Mouse (Mus musculus): Measurements from ENCODE around the gene Glb1l.

The Glb1l gene

DNA sequence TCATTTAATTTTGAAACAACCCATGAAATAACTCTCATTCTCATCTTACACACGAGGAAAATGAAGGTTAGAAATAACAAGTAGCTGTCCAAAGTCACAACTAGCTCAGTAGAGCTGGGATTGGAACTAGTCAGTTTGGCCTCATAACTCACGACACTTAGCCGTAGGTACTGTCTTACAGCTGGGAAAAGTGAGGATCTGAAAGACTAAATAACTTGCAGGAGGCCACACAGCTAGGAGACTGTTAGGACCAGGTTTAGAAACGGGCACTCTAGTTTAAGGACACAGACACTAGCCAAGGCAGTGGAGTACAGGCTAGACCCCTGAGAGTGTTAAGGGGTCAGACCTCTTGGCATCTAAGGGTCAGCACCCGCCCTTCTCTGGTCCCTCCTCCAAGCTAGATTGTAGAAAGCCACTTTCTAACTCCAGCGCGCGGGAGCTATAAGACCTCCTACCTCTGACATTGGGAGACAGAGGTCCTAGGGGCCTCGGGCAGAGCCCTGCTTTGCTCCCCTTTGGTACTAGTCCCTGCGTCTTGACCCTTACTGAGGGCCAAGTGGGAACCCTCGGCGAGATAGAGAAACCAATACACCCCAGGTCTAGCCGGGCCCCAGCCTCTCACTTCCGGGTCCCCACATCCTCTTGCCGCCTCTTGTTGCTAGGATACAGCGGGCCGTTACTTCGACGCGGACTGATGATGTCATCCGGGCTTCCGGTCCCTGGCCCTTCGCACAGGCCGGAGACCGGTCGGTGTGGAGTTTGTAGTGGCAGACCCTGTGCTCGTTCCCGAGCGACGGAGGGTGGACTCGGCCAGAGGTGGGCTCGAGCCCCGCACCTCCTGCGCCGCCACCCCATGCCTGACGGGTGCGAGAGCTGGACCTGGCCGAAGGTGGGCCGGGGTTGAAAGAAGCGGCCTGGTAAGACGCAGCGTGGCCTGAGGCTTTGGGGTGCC, at the start of gene Glb1l, which contains the start of gene Stk16:
TSS of gene Glb1l (minus strand) at position 678 of the 952 bp plus-strand sequence.
TSS of gene Stk16 (plus strand) at position 703 of the 952 bp plus-strand sequence.
- peak; percentile 96 for DNase-seq

GRCm38 (mm10) chr1:75255516-75256046, 45.0 kb upstream of the Glb1l start:
- peak; percentile 72 for DNase-seq

GRCm38 (mm10) chr1:75254625-75255013, 44.0 kb upstream of the Glb1l start:
- DNase-seq: no peak

GRCm38 (mm10) chr1:75253849-75254624, 43.4 kb upstream of the Glb1l start:
- DNase-seq: peak; percentile 94

DNA sequence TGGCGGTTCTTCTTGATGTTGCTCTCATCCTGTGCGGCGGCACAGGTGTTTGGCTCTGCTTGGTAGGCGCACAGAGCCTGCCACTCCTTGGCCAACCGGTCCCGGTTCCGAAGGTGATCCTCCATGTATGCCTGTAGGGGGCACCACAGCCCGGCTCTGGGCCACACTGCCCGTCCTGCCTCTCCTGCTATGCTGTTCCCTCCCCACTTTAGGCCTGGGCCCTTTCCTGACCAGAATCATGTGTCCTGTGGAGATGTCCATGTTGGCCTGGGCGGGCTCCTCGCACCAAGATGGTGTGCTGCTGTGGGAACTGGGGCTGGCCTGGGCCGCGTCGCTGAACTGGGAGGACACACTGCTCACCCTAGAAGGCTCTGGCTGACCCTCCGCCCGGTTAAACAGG, 42.4 kb upstream of the Glb1l start:
- peak; percentile 29 for DNase-seq

DNA sequence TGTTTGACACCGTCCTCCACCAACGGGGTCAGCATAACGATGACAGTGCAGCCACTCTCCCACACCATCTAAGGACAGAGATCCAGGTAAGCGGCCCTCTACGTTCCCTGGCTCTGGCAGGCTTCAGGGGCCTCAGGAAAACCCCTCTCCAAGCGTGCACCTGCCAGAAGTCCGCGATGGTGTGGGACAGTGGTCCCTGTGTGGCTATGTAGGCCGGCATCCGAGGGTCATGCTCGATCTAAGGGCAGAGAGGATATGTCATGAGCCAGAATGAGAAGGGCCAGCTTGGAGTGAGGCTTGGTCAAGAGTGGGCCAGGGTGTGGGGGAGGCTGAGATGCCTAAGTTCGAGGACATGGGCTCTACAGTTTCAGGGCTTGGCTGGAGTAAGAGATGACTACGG, 41.7 kb upstream of the Glb1l start:
- DNase-seq: peak; percentile 11

GRCm38 (mm10) chr1:75251112-75251970, 40.7 kb upstream of the Glb1l start:
- peak; percentile 89 for DNase-seq

DNA sequence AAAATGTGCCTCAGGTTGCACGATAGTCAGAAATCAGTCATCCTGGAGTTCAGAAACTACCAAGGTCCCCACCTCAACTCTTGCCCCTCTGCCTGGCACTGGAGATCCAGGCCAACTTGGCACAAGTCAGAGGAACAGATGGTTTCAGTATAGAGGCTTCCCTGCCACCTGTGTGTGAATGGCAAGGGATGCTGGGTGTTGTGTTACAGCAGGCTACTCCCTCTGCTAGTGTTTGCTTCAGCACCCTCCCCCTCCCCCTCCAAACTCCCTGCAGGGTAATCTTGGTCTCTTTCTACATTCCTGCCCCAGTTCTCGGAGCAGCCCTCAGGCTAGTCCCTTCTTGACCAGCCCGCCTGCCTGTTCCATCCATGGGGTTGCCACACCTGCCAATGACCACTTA, 39.9 kb upstream of the Glb1l start:
- peak; percentile 13 for DNase-seq

GRCm38 (mm10) chr1:75248041-75248772, 37.6 kb upstream of the Glb1l start:
- no peak for DNase-seq

DNA sequence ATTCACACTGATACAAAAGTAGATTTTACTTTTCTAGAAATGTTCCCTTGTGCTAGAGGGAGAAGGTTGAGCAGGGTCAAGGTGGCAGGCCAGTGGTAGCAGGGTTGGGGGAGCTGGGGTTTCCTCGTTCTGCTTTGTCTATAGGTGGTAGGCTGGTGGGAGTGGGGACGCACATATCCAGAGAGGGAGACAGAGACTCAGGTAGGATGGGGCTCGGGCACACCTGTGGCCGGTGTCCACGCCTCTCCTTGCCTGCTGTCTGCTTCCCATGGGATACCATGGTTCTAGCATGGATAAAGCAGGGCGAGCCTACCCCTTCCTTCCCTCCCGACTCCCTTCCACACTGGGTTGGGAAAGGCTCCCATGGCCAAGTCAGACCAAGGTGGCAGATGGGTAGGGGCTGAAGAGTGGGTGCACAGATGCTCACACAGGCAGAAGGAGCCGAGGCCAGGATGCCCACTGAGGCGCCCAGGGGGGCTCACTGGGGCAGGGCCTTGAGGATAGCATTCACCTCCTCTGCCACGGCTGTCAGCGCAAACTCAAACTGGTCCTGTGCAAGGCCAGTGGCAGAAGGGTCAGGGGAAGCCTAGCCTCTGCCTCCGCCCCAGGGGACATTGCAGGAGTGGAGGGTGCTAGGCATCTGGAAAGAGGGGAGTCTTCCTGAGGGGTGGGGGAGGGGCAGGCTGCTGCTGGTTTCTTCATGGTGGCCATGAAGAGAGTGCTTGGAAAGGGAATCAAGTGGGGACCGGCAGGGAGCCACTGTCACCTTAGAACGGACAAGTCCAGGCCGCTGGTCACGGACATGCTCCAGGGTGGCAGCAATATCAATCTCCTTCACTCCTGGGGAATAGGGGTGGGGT, 36.7 kb upstream of the Glb1l start:
- DNase-seq: no peak

- DNase-seq: peak; percentile 53
These were observed 34.2 kb upstream of the Glb1l start for GRCm38 (mm10) chr1:75244836-75245235.

DNA sequence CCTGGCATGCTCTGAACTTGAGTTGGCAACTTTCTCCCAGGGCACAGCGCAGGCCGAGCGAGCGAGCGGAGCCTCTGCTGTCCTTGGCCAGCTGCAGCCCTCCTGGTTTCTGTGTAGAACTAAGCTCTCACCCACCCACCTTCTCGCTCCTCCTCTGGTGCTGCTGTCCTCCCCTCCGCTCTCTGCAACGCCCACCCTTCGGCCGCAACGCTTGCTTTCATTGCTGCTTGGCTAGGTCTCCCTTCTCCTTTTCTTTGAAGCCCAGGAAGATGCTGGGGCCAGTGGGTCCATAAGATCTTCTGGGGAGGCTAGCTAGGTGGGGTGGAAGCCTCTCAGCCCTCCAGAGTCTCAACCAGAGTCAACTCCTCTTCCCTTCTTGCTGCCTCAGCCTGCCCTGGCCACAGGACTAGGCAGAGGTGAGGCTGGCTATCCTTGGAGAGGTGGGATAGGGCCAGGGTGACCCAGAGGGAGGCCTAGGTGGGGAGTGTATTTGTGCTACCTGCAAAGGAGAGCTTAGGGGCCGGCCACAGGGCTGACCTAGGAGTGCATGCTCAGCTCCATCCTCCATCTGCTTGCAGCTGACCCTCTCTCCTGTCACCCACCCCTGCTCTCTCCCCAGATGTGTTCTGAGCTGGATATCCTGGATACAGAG, 33.7 kb upstream of the Glb1l start:
- no peak for DNase-seq

DNA sequence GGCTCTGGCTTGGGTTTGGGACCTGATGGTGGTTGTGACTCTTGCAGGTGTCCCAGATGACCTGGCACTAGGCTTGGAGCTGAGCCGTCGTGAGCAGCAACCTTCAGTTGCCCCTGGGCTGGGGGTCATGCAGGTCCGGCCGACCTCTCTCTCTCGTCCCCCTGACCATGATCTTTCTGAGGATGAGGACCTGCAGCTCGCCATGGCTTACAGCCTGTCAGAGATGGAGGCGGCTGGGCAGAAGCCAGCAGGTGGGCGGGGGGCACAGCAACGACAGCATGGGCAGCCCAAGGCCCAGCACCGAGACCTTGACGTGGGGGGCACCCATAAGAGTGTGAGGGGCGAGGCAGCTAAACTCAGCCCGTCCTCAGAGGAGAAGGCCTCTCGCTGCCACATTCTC, 32.8 kb upstream of the Glb1l start:
- no peak for DNase-seq

GRCm38 (mm10) chr1:75239591-75239990, 29.0 kb upstream of the Glb1l start:
- DNase-seq: no peak

- DNase-seq: peak; percentile 75
These were observed 25.8 kb upstream of the Glb1l start, which contains the start of gene Dnajb2 for GRCm38 (mm10) chr1:75236117-75237050. Gene Dnajb2, plus strand, starts transcription at chr1:75236406.

DNA sequence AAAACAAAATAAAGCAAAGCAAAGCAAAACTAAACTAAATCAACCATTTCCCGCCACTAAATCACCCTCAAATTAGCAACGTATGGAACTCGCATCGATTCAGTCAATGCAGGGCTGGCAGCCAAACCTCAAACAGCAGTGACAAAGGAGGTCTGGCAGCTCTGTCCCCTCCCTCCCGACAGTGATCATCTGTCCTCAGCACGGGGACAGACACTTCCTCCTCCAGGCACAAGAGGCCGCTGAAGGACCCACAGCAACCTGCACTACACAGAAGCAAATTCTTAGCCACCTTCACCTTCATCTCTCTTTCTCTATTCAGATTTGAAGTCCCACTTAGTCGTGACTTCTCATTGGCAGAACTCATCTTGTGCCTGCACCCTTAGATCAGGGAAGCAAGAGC, 24.0 kb upstream of the Glb1l start:
- DNase-seq: peak; percentile 78

- peak; percentile 42 for DNase-seq
These were observed 21.9 kb upstream of the Glb1l start for GRCm38 (mm10) chr1:75232489-75232888.

DNA sequence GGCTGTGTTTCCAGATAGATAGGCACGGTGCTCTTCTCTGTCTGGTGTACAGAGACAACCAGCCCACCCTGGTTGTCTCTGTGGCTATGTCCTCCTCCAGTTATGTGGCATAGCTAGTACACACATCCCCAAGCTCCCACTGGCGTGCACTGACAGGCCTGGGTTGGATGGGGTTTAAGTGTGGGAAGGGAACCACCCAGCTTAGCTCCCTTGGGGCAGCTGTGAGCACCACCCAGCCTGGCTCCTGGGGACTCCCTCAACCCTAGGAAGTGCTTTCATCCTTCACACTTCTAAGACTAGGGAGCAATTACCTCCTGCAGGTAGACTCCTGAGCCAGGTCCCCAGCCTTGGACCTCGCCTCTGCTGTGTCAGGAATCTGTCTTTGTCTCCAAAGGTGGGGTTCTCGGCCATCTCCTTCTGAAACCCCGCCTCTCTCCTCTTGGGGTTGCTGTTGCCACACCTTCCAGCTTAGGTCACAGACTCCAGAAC, 21.1 kb upstream of the Glb1l start, which contains the start of gene A630095N17Rik:
TSS of gene A630095N17Rik (minus strand) at position 439 of the 489 bp plus-strand sequence.
- no peak for DNase-seq

DNA sequence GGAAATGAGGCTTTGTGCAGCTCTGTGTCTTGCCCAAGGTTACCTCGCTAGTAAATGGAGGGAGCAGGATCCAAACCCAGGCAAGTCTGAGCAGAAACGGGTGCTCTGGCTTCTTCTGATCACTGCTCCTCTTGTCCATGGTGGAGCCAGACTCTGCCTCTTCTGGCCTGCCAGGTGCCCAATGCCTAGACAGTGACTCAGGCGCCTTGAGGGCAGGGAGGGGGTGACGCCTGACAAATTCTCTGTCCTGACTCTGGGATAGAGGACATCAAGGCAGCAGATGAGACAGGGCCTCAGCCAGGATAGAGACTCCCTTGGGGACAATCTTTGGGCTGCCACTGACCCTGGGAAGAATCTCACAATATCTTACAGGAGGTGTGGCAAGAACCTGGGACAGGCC, 20.6 kb upstream of the Glb1l start:
- no peak for DNase-seq
